Mouse (Mus musculus) liver, embryonic 11.5 days (tissue): ENCODE results near the gene Tulp3. TPM values are rescaled to one million over a fixed set of nuclear protein-coding genes. Genes with fewer than 3 reads are reported as not detected.
"Not testable (repeated sequence)": the region's sequence is repeated elsewhere in the genome, so short reads cannot be mapped to it uniquely, and the experiment has no call there.

ENCODE experiments used
- ATAC-seq: fragments of 200-750 bp; cut with Nextera tagmentation; replicated peaks from 2 replicates; pipeline ENCODE4 v1.8.0; 2017; ENCODE audit warnings: moderate number of reproducible peaks, mild to moderate bottlenecking, moderate TSS enrichment, moderate library complexity; ENCODE audit not compliant: low FRiP score
- DNase-seq: peaks from one replicate; pipeline ENCODE4 v3.0.0-alpha.2; 2017; ENCODE audit warnings: low spot score
- H3K27ac ChIP-seq: fragments of 300-500 bp; sonication (generic); 2 replicates; pipeline ENCODE4 v1.5.1; 2014; ENCODE audit warnings: mild to moderate bottlenecking, low read depth, low read length, control low read depth
- H3K27me3 ChIP-seq: fragments of 300-500 bp; sonication (generic); replicated peaks from 2 replicates; pipeline ENCODE4 v1.6.1; 2014; ENCODE audit warnings: low read length, mixed read lengths; ENCODE audit not compliant: control insufficient read depth, insufficient read depth
- H3K36me3 ChIP-seq: fragments of 300-500 bp; sonication (generic); 2 replicates; pipeline ENCODE4 v1.6.1; 2014; ENCODE audit warnings: mild to moderate bottlenecking, low read length, moderate library complexity, mixed read lengths; ENCODE audit not compliant: control insufficient read depth, insufficient read depth
- H3K4me1 ChIP-seq: fragments of 300-500 bp; sonication (generic); replicated peaks from 2 replicates; pipeline ENCODE4 v1.6.1; 2014; ENCODE audit warnings: low read length, mixed read lengths; ENCODE audit not compliant: control insufficient read depth, insufficient read depth
- H3K4me2 ChIP-seq: fragments of 300-500 bp; sonication (generic); 2 replicates; pipeline ENCODE4 v1.6.1; 2014; ENCODE audit warnings: mild to moderate bottlenecking, control low read depth, moderate library complexity
- H3K4me3 ChIP-seq: fragments of 300-500 bp; sonication (generic); 2 replicates; pipeline ENCODE4 v1.5.1; 2014; ENCODE audit warnings: low read depth, low read length, control low read depth
- H3K9ac ChIP-seq: fragments of 300-500 bp; sonication (generic); 2 replicates; pipeline ENCODE4 v1.6.1; 2014; ENCODE audit warnings: low read depth, low read length, control low read depth
- H3K9me3 ChIP-seq: fragments of 300-500 bp; sonication (generic); 2 replicates; pipeline ENCODE4 v1.6.1; 2016; ENCODE audit warnings: low read length, inconsistent platforms, mixed read lengths; ENCODE audit not compliant: control insufficient read depth
- WGBS: fragments of 180-500 bp; shearing (Covaris S2); extraction: QIAGEN DNeasy Blood & Tissue Kit; methylation state at CpG from one replicate; pipeline ENCODE4 v1.1.7; 2014; 5-methylcytosine and 5-hydroxymethylcytosine counted together
- polyA plus RNA-seq: library from polyadenylated mRNA; unstranded; fragments of >200 nt; fragmentation: Nextera tagmentation; extraction: Ambion mirVana; gene quantifications from 2 replicates; pipeline ENCODE4 v1.2.1, GENCODE M21; 2014

Gene Tulp3
- polyA plus RNA-seq, 1 experiment from 2014 or later, result 10.1 TPM

- Histone ChIP-seq H3K27me3 (no peaks in the 10 kb centered on the region), H3K36me3 (no peaks in the 10 kb centered on the region), H3K9me3 (no peaks in the 10 kb centered on the region), H3K27ac (no peak overlapping the region), H3K4me1 (no peaks in the 10 kb centered on the region), H3K9ac (no peak overlapping the region), H3K4me3 (no peak overlapping the region), H3K4me2 (no peak overlapping the region)
- 31% methylated on average over 4 of the region's 4 CpGs for WGBS
- peak; percentile 69; the same call in 1 of the 2 replicates for ATAC-seq
- DNase-seq, result peak; percentile 75
Observed at GRCm38 (mm10) chr6:128308311-128308710, 47.3 kb downstream of the Tulp3 start.

GRCm38 (mm10) chr6:128304801-128305200 is 50.9 kb downstream of the Tulp3 start:
- Histone ChIP-seq H3K27me3 (peaks cover 24% of the 10 kb centered on the region), H3K9ac (no peak overlapping the region), H3K4me1 (no peaks in the 10 kb centered on the region), H3K4me3 (no peak overlapping the region), H3K36me3 (no peaks in the 10 kb centered on the region), H3K27ac (no peak overlapping the region), H3K4me2 (no peak overlapping the region), H3K9me3 (0 out of 2 replicates have a peak, but pooled peaks cover 3% of the 10 kb centered on the region)
- DNase-seq (no peak), ATAC-seq (no peak)
- 71% methylated on average over 4 of the region's 4 CpGs for WGBS

- H3K4me2 ChIP-seq, H3K4me3 ChIP-seq, DNase-seq, H3K36me3 ChIP-seq, H3K27ac ChIP-seq, ATAC-seq, H3K9me3 ChIP-seq, H3K4me1 ChIP-seq, H3K9ac ChIP-seq: not testable (repeated sequence)
- 76% methylated on average over 3 of the region's 3 CpGs for WGBS
- H3K27me3 ChIP-seq, result peaks cover 42% of the 10 kb centered on the region
Observed at GRCm38 (mm10) chr6:128302640-128303039, 53.0 kb downstream of the Tulp3 start.

DNA sequence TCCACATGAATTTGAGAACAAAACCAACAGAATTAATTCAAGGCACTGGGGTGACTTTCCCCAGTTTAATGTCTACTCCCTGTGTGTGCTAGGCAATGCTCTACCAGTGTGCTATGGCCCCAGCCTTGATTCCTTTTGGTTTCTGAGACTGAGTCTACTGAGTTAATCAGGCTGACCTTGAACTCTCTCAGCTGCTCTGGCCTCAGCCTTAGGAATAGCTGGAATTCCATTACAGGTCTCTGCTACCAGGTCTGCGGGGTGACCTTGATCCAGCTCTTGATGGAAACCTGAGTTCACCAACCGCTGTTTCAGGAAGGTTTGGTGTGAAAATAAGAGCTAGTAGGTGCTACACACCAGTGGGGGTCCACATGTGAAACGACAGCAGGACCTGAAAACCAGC is 53.8 kb downstream of the Tulp3 start:
- H3K4me1 ChIP-seq, result 0 out of 2 replicates have a peak, but pooled peaks cover 2% of the 10 kb centered on the region
- H3K4me2 ChIP-seq, result no peak overlapping the region

DNA sequence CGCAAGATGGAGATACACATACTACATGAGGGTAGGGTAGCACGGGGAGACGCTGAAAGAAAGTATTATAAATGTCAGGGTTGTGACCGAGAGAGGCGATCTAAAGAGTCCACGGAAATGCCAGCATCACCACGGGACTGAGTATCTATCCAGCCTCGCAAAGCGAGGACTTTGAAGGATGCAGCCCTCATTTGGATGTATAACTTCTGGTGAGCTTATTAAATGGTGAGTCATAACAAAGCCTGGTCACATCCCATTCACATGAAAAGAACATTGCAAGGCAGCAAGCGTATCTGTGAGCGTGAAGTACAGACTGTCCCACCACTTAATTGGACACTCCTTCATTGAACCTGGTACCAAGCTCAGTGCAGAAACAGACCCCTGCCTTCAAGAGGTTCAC is 54.2 kb downstream of the Tulp3 start:
- H3K27ac ChIP-seq, result no peak overlapping the region
- no peak for ATAC-seq
- peak overlapping the region; percentile 79; the same call in 1 of the 2 replicates for H3K4me2 ChIP-seq

More for the DNA sequence above, 53.8 kb downstream of the Tulp3 start:
- H3K9ac ChIP-seq, result no peak overlapping the region
- H3K9me3 ChIP-seq, result 0 out of 2 replicates have a peak, but pooled peaks cover 3% of the 10 kb centered on the region
- no peak for ATAC-seq
- no peak overlapping the region for H3K27ac ChIP-seq
- no peaks in the 10 kb centered on the region for H3K36me3 ChIP-seq
- WGBS, result 74% methylated on average over 3 of the region's 3 CpGs
- peaks cover 46% of the 10 kb centered on the region for H3K27me3 ChIP-seq
- H3K4me3 ChIP-seq, result no peak overlapping the region
- no peak for DNase-seq

DNA sequence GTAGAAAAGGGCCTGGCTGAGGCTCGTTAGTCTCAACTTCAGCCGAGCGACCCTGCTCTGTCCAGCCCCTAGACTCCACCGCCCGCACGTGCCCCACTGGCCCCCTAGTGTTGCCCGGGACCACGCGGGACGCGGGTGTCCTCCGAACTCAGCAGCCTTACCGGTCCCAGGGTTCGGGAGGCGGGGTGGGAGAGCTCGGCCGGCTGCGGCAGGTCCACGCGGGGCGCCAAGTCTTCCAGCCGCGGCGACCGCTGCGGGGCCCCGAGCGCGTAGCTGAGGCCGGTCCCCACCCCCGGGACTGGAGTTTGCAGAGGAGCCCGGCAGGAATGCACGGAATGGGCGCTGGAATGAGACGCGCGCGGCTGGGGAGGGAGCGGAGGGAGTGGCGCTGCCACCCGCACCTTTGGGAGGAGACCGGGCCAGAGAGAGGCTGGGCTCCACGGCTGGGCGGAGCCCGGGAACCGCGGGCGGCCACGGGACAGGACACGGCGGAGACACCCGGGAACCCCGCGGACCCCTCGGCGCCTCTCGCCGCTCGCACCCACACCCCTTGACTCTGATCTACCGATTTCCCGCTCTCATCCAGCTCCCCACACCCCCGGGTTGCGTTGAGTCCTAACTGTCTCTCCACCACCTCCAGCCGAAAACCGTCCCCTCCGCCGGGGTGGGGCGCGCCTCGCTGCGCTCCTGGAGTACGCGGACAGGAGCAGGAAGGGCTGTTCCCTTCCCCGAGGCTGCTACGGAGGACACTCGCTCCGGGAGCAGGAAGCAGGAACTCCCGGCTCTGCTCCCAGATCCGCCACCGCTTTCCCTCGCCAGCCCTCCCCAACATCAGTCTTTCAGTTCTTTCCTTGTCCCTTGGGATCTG is 55.3 kb downstream of the Tulp3 start, which contains the start of gene Tead4:
TSS of gene Tead4 (minus strand) at position 690 of the 868 bp plus-strand sequence.
- ATAC-seq (peak; percentile 64), DNase-seq (peak; percentile 70)
- Histone ChIP-seq H3K9me3 (0 out of 2 replicates have a peak, but pooled peaks cover 3% of the 10 kb centered on the region), H3K4me3 (peak within 1 kb of the TSS; percentile 57), H3K36me3 (no peaks in the 10 kb centered on the region), H3K9ac (0 out of 2 replicates have a peak within 1 kb of the TSS, but pooled peaks have one; percentile 42), H3K4me2 (peak within 1 kb of the TSS; percentile 79), H3K27me3 (peaks cover 46% of the 10 kb centered on the region), H3K4me1 (0 out of 2 replicates have a peak, but pooled peaks cover 9% of the 10 kb centered on the region), H3K27ac (no peak within 1 kb of the TSS)
- WGBS, result under 1% methylated on average over 75 of the region's 81 CpGs

More for the DNA sequence above, 54.2 kb downstream of the Tulp3 start:
- Histone ChIP-seq H3K9ac (no peak overlapping the region), H3K36me3 (no peaks in the 10 kb centered on the region), H3K9me3 (0 out of 2 replicates have a peak, but pooled peaks cover 3% of the 10 kb centered on the region), H3K27me3 (peaks cover 46% of the 10 kb centered on the region), H3K4me3 (no peak overlapping the region), H3K4me1 (0 out of 2 replicates have a peak, but pooled peaks cover 4% of the 10 kb centered on the region)
- no peak for DNase-seq
- WGBS, result 40% methylated on average over 11 of the region's 11 CpGs

DNA sequence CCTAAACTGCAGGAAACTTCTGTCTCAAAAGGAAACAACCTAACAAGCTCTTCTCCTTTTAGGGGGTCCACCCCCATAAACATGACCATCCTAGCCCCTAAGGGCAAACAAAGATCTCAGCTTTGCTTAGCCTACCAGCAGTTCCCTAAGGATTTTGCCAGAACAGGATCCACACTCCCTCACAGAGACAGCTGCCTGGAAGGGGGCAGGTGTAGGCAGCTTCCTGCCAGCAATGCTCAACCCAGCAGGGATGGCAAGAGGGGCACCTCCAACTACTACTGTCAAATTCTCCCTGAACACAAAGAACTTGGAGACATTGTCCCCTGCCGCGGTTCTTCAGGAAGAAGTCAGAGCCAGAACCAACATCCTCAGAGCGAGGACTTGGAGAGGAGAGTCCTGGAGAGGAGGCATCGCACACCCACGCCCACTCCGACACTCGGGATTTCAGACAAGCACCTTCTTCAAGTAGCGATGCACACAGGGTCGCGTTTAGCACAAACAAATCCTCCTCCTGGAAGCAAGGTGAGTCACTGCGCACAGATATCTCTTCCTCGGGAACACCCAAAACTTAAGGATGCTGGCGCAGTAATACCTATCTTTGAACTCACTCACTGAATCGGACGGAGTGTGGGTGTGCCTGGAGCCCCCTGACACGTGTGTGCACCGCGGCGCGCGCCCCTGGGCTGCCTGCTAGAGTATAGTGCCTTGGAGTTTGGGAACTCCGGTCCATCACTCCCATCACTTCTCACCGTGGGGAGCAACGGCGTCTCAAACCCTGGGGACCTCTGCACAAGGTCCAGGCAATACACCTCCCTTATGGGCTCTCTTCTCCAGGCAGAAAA is 56.1 kb downstream of the Tulp3 start:
- no peak overlapping the region for H3K9ac ChIP-seq
- ATAC-seq, result 0 out of 2 replicates have a peak, but pooled peaks have one; percentile 11
- H3K27ac ChIP-seq, result no peak overlapping the region

GRCm38 (mm10) chr6:128298246-128298645 is 57.4 kb downstream of the Tulp3 start:
- peaks cover 46% of the 10 kb centered on the region for H3K27me3 ChIP-seq
- 39% methylated on average over 7 of the region's 7 CpGs for WGBS

More for the DNA sequence above, 56.1 kb downstream of the Tulp3 start:
- H3K36me3 ChIP-seq, result no peaks in the 10 kb centered on the region
- 2% methylated on average over 25 of the region's 25 CpGs for WGBS
- 0 out of 2 replicates have a peak, but pooled peaks cover 9% of the 10 kb centered on the region for H3K4me1 ChIP-seq
- no peak for DNase-seq
- peaks cover 46% of the 10 kb centered on the region for H3K27me3 ChIP-seq
- H3K4me2 ChIP-seq, result peak overlapping the region; percentile 79
- 0 out of 2 replicates have a peak, but pooled peaks cover 3% of the 10 kb centered on the region for H3K9me3 ChIP-seq
- peak overlapping the region; percentile 57 for H3K4me3 ChIP-seq

More at GRCm38 (mm10) chr6:128298246-128298645, 57.4 kb downstream of the Tulp3 start:
- no peaks in the 10 kb centered on the region for H3K36me3 ChIP-seq
- DNase-seq, result no peak
- H3K9me3 ChIP-seq, result 0 out of 2 replicates have a peak, but pooled peaks cover 3% of the 10 kb centered on the region
- ATAC-seq, result no peak
- no peak overlapping the region for H3K4me3 ChIP-seq
- no peak overlapping the region for H3K4me2 ChIP-seq
- 0 out of 2 replicates have a peak, but pooled peaks cover 9% of the 10 kb centered on the region for H3K4me1 ChIP-seq
- no peak overlapping the region for H3K9ac ChIP-seq
- H3K27ac ChIP-seq, result no peak overlapping the region
